Mouse (Mus musculus): ENCODE data around the gene Dlg1.

The Dlg1 gene

DNA sequence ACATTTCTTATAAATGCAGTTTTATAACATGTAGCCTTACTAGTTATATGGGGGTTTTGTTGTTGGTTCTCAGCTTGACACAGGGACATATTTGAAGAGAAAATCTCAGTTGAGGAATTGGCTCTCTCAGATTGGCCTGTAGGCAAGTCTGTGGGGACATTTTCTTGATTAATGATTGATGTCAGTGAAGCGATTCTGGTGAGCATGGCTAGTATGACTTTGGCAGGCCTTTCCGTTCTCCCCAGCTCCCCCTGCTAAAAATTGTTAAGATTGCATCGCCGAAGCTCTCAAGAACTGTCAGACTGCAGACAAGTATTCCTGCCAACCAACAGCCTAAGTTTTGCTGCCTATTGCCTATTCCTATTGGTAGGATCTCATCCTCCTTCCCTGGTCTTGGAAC, 73.8 kb downstream of the Dlg1 start:
- in situ Hi-C loops (cut with MboI, MseI) = no loop called here

DNA sequence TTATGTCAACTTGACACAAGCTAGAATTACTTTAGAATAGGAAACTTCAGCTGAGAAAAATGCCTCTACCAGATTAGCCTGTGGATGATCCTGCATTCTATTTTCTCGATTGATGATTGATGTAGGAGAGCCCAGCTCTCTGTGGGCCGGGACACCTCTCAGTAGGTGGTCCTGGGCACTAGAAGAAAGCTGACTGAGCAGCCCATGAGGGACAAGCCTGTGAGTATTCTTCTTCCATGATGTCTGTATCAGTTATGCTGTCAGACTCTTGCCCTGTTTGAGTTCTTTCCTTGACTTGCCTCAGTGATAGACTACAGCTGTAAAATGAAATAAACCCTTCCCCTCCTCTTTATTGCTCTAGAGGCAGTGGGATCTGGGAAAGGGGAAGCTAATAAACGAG, 74.5 kb downstream of the Dlg1 start:
- in situ Hi-C loops (cut with MboI, MseI) = no loop called here

- in situ Hi-C loops (cut with MboI, MseI) = no loop called here
These were observed 77.0 kb downstream of the Dlg1 start for GRCm38 (mm10) chr16:31740271-31740670.

GRCm38 (mm10) chr16:31740704-31741103, 77.5 kb downstream of the Dlg1 start:
- in situ Hi-C loops (cut with MboI, MseI) = no loop called here

DNA sequence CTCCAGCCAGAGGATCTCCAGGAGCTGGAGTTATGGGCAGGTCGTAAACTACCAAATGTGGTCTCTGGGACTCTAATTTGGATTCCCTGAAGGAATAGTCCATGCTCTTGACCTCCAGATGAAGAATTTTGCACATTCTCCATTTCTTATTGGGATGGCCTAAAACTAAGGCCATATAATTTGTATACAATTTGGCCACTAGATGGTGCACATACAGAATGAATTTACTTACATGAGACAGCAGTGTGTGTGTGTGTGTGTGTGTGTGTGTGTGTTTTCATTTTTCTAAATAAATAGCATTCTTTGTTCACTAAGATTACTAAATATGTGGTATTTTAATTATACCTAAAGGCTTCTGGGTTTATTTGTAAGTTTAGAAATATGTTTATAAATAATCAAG, 87.3 kb downstream of the Dlg1 start:
- in situ Hi-C loops (cut with MboI, MseI) = no loop called here

DNA sequence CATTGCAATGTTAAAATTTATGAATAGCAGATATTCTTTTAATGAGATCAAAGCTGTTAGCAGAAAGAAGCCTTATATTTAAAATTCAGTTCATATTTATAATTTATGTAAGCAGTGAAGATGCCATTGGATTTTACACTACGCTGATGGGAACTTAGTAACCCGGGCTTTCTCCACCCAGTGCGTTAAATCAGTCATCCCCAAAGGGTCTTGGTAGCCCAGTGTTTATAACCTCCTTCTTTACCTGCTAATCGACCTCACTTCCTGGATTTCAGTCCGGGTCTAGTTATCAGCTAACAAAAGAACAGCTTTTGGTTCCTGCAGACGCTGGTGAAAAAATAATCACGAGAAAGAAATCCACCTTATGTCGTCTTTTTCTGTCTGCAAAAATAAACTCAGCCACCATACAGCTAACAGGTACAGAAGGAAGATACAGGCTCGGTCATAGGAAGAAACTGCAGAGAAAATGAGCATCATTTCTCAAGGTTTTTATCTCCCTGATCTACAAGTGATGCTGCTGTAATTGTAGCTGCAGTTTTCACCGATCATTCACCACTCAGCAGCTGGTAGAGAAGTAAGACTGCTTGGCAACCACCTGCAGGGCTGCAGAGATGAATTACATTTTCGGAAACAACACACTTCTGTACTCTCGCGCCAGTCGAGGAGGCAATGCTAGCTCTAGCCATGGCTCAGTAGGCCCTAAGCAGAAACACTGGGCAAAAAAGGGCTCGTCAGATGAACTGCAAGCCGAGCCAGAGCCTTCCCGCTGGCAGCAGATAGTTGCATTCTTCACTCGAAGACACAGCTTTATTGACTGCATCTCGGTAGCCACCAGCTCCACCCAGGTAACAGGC, 91.2 kb downstream of the Dlg1 start:
- in situ Hi-C loops (cut with MboI, MseI) = no loop called here

DNA sequence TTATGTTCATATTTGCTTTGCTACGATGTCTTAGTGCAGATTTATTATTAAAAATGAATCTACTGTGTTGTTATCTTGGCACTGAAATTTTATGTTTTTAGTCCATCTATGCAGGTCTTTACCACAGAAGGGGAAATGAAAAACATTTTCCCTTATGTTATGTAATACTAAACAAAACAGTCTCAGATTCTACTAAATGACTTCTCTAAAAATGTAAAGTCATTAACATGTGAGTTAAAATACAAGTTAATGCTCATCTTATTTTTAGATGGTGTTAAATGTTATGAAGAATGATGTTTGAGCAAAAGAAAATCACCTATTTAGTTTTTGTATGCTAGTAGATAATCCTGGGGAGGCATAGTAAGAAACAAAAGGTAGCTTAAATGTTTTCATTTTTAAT, 91.8 kb downstream of the Dlg1 start:
- in situ Hi-C loops (cut with MboI, MseI) = no loop called here

DNA sequence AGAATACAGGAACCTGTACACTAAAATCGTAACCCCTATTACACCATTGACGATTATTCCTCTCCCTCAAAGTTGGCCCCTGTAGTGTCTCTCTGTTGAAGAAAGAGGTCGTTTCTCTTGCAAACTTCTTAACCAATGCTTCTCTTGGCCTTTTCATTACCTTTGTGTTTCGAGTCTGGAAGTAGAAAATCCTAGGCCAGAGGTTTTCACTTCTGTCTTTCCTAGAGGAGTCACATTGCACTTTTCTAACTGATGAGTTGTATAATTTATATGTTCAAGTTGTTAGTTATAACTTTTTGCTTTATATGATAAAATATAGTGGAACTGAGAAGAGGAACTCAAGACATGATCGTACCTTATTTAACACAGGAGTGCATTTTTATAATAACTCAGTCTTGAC, 93.2 kb downstream of the Dlg1 start:
- in situ Hi-C loops (cut with MboI, MseI) = no loop called here

DNA sequence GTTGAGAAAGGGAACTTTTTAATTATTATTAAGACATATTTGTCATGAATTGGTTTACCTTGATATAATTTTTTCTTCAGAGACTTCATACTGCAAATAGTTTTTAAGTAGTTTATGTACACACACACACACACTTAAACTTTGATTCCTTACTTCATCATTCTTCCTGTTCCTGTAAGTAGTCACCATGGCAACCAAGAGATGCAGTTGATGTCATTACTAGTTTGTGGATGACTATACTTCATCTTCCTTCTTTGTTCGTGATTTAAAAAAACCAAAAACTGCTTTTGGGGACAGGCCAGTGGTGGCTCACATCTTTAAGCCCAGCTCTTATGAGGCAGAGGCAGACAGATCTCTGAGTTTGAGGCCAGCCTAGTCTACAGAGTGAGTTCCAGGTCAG, 94.4 kb downstream of the Dlg1 start:
- in situ Hi-C loops (cut with MboI, MseI) = no loop called here

DNA sequence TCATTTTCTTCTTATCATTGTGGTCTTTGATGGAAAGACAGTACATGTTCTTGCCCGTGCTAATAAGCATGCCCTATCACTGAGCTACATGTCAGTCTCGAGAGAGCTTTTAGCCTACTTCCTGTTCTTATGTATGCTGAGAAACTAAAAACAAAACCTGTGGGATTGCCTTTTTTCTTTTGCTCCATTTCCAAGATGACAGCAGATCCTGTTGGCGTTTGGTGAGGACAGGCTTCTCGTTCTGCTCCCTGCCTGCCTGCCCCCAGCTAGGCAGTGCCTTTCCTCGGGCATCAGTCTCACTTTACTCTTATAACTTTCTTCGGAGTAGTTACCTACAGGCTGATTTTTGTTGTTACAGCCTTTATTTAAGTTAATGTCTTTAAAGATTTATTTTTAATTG, 96.2 kb downstream of the Dlg1 start:
- in situ Hi-C loops (cut with MboI, MseI) = no loop called here

GRCm38 (mm10) chr16:31766298-31766697, 103.1 kb downstream of the Dlg1 start:
- in situ Hi-C loops (cut with MboI, MseI) = no loop called here

GRCm38 (mm10) chr16:31766715-31767114, 103.5 kb downstream of the Dlg1 start:
- in situ Hi-C loops (cut with MboI, MseI) = no loop called here

DNA sequence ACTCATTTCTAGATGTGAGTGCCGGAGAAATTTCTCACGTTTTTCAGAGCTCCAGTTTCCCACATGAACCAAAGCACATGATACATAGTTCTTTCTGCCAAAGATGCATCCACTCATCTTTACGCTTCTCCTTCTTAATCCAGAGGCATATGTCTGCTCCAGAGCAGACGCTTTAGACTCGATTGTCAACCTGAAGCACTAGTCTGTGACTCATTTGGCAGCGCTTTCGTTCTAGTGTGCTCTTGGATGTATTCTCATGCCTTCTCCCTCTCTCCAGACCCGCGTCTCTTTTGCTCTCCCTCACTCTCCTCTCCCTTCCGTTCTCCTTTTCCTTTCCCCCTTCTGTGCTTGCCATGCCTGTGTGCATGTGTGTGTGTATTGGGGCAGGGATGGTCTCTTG, 112.7 kb downstream of the Dlg1 start:
- in situ Hi-C loops (cut with MboI, MseI) = no loop called here

DNA sequence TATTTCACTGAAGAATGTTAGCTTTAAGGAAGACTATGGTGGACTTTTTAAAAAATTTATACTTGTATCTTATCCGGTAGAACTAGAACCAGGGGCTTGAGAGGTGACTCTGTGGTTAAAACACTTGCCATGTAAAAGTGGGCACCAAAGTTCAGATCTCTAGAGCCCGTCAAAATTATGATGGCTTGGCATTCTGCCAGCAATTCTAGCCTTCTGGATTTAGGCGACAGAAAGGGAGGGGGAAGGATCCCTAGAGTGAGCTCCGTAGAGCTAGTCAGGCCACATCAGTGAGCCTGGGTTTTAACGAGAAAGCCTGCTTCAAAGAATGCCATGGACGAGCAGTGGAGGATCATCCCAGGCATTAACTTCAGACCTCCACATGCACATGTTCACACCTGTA, 117.8 kb downstream of the Dlg1 start:
- in situ Hi-C loops (cut with MboI, MseI) = no loop called here

- in situ Hi-C loops (cut with MboI, MseI) = no loop called here
These were observed 126.8 kb downstream of the Dlg1 start for GRCm38 (mm10) chr16:31790056-31790455.

DNA sequence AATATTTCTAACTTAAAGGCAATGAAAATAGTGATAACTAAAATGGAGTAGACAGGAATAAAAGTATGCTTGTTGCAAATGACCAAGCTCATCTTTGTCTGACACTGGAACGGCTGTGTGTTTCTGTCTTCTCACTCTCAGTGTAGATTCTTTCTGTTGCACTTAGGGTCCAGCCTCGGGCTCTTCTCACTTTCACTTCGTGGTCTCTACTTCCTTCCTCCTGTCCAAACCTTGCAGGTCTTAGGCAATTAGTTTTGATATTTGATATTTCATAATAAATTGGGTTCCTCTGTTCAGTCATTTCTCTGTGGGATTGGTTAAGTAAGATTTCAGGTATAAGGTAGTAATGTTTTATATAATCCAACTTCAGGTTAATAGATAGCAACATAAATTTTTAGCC, 140.4 kb downstream of the Dlg1 start:
- in situ Hi-C loops (cut with MboI, MseI) = no loop called here

GRCm38 (mm10) chr16:31826049-31826448, 162.8 kb downstream of the Dlg1 start:
- in situ Hi-C loops (cut with MboI, MseI) = no loop called here

DNA sequence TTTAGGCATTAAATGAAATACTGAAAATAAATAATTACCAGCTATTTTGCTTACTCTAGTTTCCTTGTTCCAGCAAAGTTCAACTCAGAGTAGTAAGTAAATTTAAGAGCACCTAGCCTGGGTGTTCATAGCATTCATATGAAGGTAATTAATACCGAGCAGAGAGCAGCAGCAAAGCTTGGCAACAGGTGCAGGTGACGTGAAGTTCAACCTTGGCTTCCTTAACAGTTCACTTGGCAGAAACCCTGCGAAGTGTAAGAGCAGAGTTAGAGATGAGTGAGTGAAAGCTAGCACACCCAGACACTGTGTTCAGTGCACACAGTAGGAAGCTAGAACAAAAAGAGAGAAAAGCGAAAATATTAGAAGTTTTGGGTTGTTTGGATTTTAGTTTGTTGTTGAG, 167.5 kb downstream of the Dlg1 start:
- in situ Hi-C loops (cut with MboI, MseI) = no loop called here

DNA sequence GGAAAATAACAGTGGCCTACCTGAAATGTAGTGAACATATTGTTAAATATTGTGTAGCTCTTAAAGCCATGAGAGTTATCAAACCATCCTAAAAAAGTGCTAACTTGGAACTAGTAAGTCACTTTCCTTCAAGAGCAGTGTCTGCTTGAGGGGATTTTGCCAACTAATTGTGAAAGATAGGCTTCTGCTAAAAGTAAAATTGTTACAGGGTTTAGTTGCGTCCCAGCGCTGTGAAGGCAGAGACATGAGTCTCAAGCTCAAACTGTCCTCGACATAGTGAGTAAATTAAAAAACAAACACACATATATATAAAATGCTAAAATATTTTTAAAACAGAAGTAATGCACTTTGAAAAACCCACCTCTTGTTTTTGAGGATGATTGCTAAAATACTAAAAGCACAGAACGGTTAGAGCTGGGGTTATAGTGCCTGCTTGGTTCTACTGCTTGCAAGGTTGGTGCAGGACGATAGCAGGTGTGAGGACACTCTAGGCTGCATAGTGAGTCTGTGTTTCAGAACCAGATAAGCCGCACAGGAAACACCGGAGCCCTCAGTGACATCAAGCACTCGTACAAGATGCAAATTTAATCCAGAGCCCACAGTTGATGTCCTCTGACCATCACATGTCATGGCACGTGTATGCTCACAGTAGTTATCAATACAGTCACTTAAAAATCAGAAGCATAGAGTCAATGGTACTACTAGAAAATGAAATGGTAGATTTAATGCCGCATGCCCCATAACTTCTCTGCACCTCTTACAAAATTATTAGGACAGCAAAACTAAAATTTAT, 169.6 kb downstream of the Dlg1 start:
- in situ Hi-C loops (cut with MboI, MseI) = no loop called here

GRCm38 (mm10) chr16:31834011-31834584, 170.9 kb downstream of the Dlg1 start:
- in situ Hi-C loops (cut with MboI, MseI) = no loop called here

DNA sequence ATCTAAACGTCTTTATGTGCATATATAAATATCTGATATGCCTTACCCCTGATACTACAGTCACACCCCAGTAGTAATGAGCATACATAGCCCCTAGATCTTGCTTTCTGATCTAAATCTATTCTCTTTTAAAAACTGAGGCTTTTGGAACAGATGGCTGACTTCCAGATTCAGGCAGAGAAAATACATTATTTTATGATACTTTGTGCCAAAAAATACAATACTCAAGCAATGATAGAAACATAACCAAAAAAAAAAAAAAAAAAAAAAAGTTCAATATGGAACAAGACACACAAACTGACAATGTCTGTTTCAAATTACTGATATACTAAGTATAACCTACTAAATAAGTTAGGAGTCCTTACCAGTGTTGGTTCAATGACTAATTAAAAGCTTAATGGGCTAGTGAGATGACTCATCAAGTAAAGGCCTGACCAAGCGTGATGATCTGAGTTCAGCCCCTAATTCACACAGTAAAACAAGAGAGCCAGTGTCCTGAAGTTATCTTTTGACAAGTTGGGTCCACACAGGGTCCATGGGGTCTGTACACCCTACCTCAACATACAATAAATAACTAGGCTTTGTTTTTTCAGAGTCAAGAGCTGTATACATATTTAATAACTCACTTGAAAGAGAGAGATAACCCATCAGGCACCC, 171.5 kb downstream of the Dlg1 start:
- in situ Hi-C loops (cut with MboI, MseI) = no loop called here

DNA sequence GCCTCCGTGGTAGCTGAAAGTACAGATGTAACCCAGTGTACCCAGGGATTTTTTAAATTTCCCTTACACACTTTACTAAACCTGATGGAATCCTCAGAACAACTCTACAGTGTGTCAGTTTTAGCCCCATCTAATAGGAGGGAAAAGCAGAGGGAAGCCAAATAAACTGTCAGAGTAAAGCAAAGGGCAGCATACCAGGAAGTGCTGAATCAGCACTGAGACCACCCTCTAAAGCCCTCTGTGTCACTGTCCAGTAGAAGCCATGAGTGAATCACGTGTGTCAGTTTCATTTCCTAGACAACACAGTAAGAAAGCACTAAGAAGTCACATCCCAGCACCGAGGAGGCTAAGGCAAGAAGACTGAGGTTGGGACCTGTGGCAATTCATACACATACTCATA, 174.1 kb downstream of the Dlg1 start:
- in situ Hi-C loops (cut with MboI, MseI) = no loop called here

Data from T-helper 1 cell (primary cell).